Mouse (Mus musculus) ES-E14 (cell line): Measurements from ENCODE around the gene Pidd1.

Experiments used
- CHD2 ChIP-seq: IDR thresholded peaks from 2 replicates; pipeline ENCODE4 v1.6.1; 2014; ENCODE audit warnings: mild to moderate bottlenecking, low read depth, low read length, inconsistent platforms
- ZC3H11A ChIP-seq: IDR thresholded peaks from 2 replicates; pipeline ENCODE4 v1.6.1; 2012; ENCODE audit warnings: low read depth, mild to moderate bottlenecking, inconsistent platforms, low read length, borderline replicate concordance
- ZNF384 ChIP-seq: IDR thresholded peaks from 2 replicates; pipeline ENCODE4 v1.6.1; 2012; ENCODE audit warnings: low read depth, low read length, inconsistent platforms

DNA sequence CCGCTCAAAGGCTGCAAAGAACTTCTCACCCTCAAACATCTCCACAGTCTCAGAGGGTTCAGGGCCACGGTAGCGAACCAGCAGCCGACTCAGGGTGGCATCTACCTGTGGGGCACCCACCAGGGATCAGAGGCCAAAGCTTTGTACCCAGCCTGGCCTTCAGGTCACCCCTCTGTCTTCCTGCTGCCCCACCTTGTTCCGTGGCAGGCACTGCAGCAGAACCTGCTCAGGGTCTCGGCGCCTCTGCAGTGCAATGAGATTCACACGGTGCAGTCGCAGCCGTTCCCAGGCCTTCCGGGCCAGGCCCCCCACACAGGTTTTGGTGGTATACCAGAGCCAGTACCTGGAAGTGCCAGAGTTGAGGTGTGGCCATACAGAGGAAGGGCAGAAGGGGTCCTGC lies 4.0 kb downstream of the Pidd1 start:
- no peak for TF ChIP-seq ZNF384
- TF ChIP-seq CHD2: no peak
- TF ChIP-seq ZC3H11A: no peak
